Mouse (Mus musculus): Measurements from ENCODE around the gene Gm10424. TPM values are rescaled to one million over a fixed set of nuclear protein-coding genes. Genes with fewer than 3 reads are reported as not detected.
"Not testable (repeated sequence)": the region's sequence is repeated elsewhere in the genome, so short reads cannot be mapped to it uniquely, and the experiment has no call there.

Gm10424 gene
- not detected in 2 replicates for polyA plus RNA-seq (2014; fragmentation: Nextera tagmentation; extraction: Ambion mirVana)

DNA sequence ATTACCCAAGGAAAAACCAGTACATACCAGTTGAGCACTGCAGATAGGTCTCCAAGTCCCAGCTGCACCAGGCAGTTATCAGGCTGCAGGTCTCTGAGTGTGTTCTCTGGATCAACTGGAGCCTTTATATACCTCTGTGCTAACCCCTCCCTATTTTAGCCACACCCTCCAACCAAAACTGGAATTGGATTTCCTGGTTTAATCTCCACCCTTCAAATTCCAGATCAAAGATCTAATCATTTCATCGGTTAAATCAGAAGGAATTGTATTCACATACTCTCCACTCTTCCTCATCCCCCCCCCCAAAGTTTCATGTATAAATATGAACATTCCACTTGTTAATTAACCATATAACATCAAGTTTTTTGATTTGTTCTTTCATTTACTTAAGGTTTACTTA, at the start of gene Gm10424:
TSS of gene Gm10424 (minus strand) at position 101 of the 400 bp plus-strand sequence.
- not testable (repeated sequence) for H3K4me3 ChIP-seq (ENCODE audit: low read depth, low read length); H3K36me3 ChIP-seq (ENCODE audit: control insufficient read depth, insufficient read depth, low read length); H3K27me3 ChIP-seq (replicated peaks; ENCODE audit: control insufficient read depth, insufficient read depth, low read length); H3K4me2 ChIP-seq (ENCODE audit: low read length); H3K9ac ChIP-seq (ENCODE audit: low read length); H3K27ac ChIP-seq (ENCODE audit: low read depth); H3K4me1 ChIP-seq (replicated peaks; ENCODE audit: control insufficient read depth, insufficient read depth, low read length); DNase-seq (ENCODE audit: low spot score); ATAC-seq (replicated peaks; ENCODE audit: low FRiP score, low TSS enrichment, low read depth); H3K9me3 ChIP-seq (ENCODE audit: control insufficient read depth, low read length)
- no CpG with 5 or more reads among the region's 1 CpGs for WGBS

DNA sequence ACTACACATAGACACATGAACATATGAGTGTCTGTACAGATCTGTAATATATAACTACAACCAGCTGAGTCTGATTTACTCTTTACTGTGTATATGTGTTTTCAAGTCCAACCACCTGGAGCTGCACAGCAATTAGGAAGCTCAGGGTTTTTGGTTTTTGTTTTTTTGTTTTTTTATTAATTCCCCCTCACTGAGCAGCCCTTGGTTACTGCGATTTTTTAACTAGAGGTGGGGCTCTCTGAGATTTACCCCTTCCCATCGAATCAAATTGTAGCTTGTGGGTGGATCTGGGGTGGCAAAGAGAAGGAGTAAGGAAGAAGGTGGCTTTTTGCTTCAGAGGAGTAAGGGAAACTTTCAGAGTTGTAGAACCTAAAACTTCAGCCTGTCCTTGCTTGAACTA, 33.0 kb upstream of the Gm10424 start, which contains the start of gene Gm3259:
TSS of gene Gm3259 (plus strand) at position 301 of the 400 bp plus-strand sequence.
- not testable (repeated sequence) for H3K27ac ChIP-seq (ENCODE audit: low read depth); H3K9me3 ChIP-seq (ENCODE audit: control insufficient read depth, low read length); H3K4me3 ChIP-seq (ENCODE audit: low read depth, low read length); H3K9ac ChIP-seq (ENCODE audit: low read length); H3K4me1 ChIP-seq (replicated peaks; ENCODE audit: control insufficient read depth, insufficient read depth, low read length); H3K4me2 ChIP-seq (ENCODE audit: low read length); H3K27me3 ChIP-seq (replicated peaks; ENCODE audit: control insufficient read depth, insufficient read depth, low read length); H3K36me3 ChIP-seq (ENCODE audit: control insufficient read depth, insufficient read depth, low read length); ATAC-seq (replicated peaks; ENCODE audit: low FRiP score, low TSS enrichment, low read depth); DNase-seq (ENCODE audit: low spot score)
- 69% methylated on average over 1 of the region's 2 CpGs for WGBS

Other genes starting within 250 kb of the Gm10424 start
- not detected in 2 replicates for gene Gm7942, start 165.8 kb downstream of the Gm10424 start, polyA plus RNA-seq (2014; fragmentation: Nextera tagmentation; extraction: Ambion mirVana)
- not detected in 2 replicates for gene Gm16513, start 90.1 kb downstream of the Gm10424 start, polyA plus RNA-seq (2014; fragmentation: Nextera tagmentation; extraction: Ambion mirVana)
- not detected in 2 replicates for gene Gm3259, start 33.1 kb upstream of the Gm10424 start, polyA plus RNA-seq (2014; fragmentation: Nextera tagmentation; extraction: Ambion mirVana)
- gene D5Ertd577e, start 184.0 kb upstream of the Gm10424 start, polyA plus RNA-seq (2014; fragmentation: Nextera tagmentation; extraction: Ambion mirVana) = not detected in 2 replicates
- gene Gm3286, start 238.0 kb upstream of the Gm10424 start, polyA plus RNA-seq (2014; fragmentation: Nextera tagmentation; extraction: Ambion mirVana) = not detected in 2 replicates